Mouse (Mus musculus): ENCODE data around the gene Prpf31. TPM values are rescaled to one million over a fixed set of nuclear protein-coding genes. Genes with fewer than 3 reads are reported as not detected.

The Prpf31 gene
- polyA plus RNA-seq (2014; fragmentation: Nextera tagmentation; extraction: Ambion mirVana): 141 and 147 TPM in 2 replicates

GRCm38 (mm10) chr7:3629543-3630477 is at the start of gene Prpf31, which contains the start of gene Tfpt:
TSS of gene Prpf31 (plus strand) at chr7:3629985.
TSS of gene Tfpt (minus strand) at chr7:3629929.
- no peaks in the 10 kb centered on the region for H3K27me3 ChIP-seq (ENCODE audit: control insufficient read depth, insufficient read depth, low read length)
- DNase-seq (ENCODE audit: low spot score): peak; percentile 91
- no peak within 1 kb of the TSS for H3K27ac ChIP-seq (ENCODE audit: low read depth, low read length)
- ATAC-seq (ENCODE audit: insufficient read depth, low FRiP score, low TSS enrichment): peak; percentile 85
- peak within 1 kb of the TSS; percentile 92 for H3K4me2 ChIP-seq (ENCODE audit: low read depth)
- H3K4me1 ChIP-seq (ENCODE audit: control insufficient read depth, insufficient read depth, low read length): peaks cover 10% of the 10 kb centered on the region
- peak within 1 kb of the TSS; percentile 79 for H3K9ac ChIP-seq (ENCODE audit: low read length)
- WGBS: under 1% methylated on average over 47 of the region's 47 CpGs
- peaks cover 3% of the 10 kb centered on the region; the same call in 1 of the 2 replicates for H3K36me3 ChIP-seq (ENCODE audit: control insufficient read depth, insufficient read depth, low read length)
- peak within 1 kb of the TSS; percentile 57 for H3K4me3 ChIP-seq (ENCODE audit: low read depth, low read length)
- no peaks in the 10 kb centered on the region for H3K9me3 ChIP-seq (ENCODE audit: control insufficient read depth, low read length)

- Histone ChIP-seq H3K4me1 (ENCODE audit: control insufficient read depth, insufficient read depth, low read length) (no peaks in the 10 kb centered on the region), H3K9me3 (ENCODE audit: control insufficient read depth, low read length) (no peaks in the 10 kb centered on the region), H3K27ac (ENCODE audit: low read depth, low read length) (no peak overlapping the region), H3K9ac (ENCODE audit: low read length) (no peak overlapping the region), H3K36me3 (ENCODE audit: control insufficient read depth, insufficient read depth, low read length) (no peaks in the 10 kb centered on the region), H3K4me3 (ENCODE audit: low read depth, low read length) (no peak overlapping the region), H3K4me2 (ENCODE audit: low read depth) (no peak overlapping the region), H3K27me3 (ENCODE audit: control insufficient read depth, insufficient read depth, low read length) (no peaks in the 10 kb centered on the region)
- ATAC-seq (ENCODE audit: insufficient read depth, low FRiP score, low TSS enrichment) (no peak), DNase-seq (ENCODE audit: low spot score) (no peak)
- WGBS: 53% methylated on average over 2 of the region's 2 CpGs
Measured at GRCm38 (mm10) chr7:3580029-3580428, 49.8 kb upstream of the Prpf31 start.

GRCm38 (mm10) chr7:3585763-3586162 is 44.0 kb upstream of the Prpf31 start:
- no peak for DNase-seq (ENCODE audit: low spot score)
- no peak overlapping the region for H3K4me3 ChIP-seq (ENCODE audit: low read depth, low read length)
- no peaks in the 10 kb centered on the region for H3K27me3 ChIP-seq (ENCODE audit: control insufficient read depth, insufficient read depth, low read length)
- no peaks in the 10 kb centered on the region for H3K9me3 ChIP-seq (ENCODE audit: control insufficient read depth, low read length)
- no peak overlapping the region for H3K27ac ChIP-seq (ENCODE audit: low read depth, low read length)
- no peak for ATAC-seq (ENCODE audit: insufficient read depth, low FRiP score, low TSS enrichment)
- H3K9ac ChIP-seq (ENCODE audit: low read length): no peak overlapping the region
- H3K36me3 ChIP-seq (ENCODE audit: control insufficient read depth, insufficient read depth, low read length): no peaks in the 10 kb centered on the region
- WGBS: 15% methylated on average over 6 of the region's 6 CpGs
- no peaks in the 10 kb centered on the region for H3K4me1 ChIP-seq (ENCODE audit: control insufficient read depth, insufficient read depth, low read length)
- no peak overlapping the region for H3K4me2 ChIP-seq (ENCODE audit: low read depth)

- no peaks in the 10 kb centered on the region for H3K36me3 ChIP-seq (ENCODE audit: control insufficient read depth, insufficient read depth, low read length)
- H3K4me2 ChIP-seq (ENCODE audit: low read depth): no peak overlapping the region
- H3K4me3 ChIP-seq (ENCODE audit: low read depth, low read length): no peak overlapping the region
- no peaks in the 10 kb centered on the region for H3K4me1 ChIP-seq (ENCODE audit: control insufficient read depth, insufficient read depth, low read length)
- ATAC-seq (ENCODE audit: insufficient read depth, low FRiP score, low TSS enrichment) (no peak), DNase-seq (ENCODE audit: low spot score) (no peak)
- H3K9ac ChIP-seq (ENCODE audit: low read length): no peak overlapping the region
- 5% methylated on average over 5 of the region's 5 CpGs for WGBS
- no peaks in the 10 kb centered on the region for H3K27me3 ChIP-seq (ENCODE audit: control insufficient read depth, insufficient read depth, low read length)
- no peak overlapping the region for H3K27ac ChIP-seq (ENCODE audit: low read depth, low read length)
- H3K9me3 ChIP-seq (ENCODE audit: control insufficient read depth, low read length): no peaks in the 10 kb centered on the region
Measured at GRCm38 (mm10) chr7:3586255-3586654, 43.5 kb upstream of the Prpf31 start.

- no peak overlapping the region for H3K4me2 ChIP-seq (ENCODE audit: low read depth)
- no peaks in the 10 kb centered on the region for H3K9me3 ChIP-seq (ENCODE audit: control insufficient read depth, low read length)
- no peak overlapping the region for H3K4me3 ChIP-seq (ENCODE audit: low read depth, low read length)
- H3K36me3 ChIP-seq (ENCODE audit: control insufficient read depth, insufficient read depth, low read length): no peaks in the 10 kb centered on the region
- H3K27me3 ChIP-seq (ENCODE audit: control insufficient read depth, insufficient read depth, low read length): no peaks in the 10 kb centered on the region
- no peak overlapping the region for H3K27ac ChIP-seq (ENCODE audit: low read depth, low read length)
- H3K4me1 ChIP-seq (ENCODE audit: control insufficient read depth, insufficient read depth, low read length): no peaks in the 10 kb centered on the region
- no peak overlapping the region for H3K9ac ChIP-seq (ENCODE audit: low read length)
- ATAC-seq (ENCODE audit: insufficient read depth, low FRiP score, low TSS enrichment) (no peak), DNase-seq (ENCODE audit: low spot score) (no peak)
- WGBS: 85% methylated on average over 1 of the region's 1 CpGs
Measured at GRCm38 (mm10) chr7:3587292-3587691, 42.5 kb upstream of the Prpf31 start.

GRCm38 (mm10) chr7:3590550-3590949 is 39.2 kb upstream of the Prpf31 start:
- H3K27ac ChIP-seq (ENCODE audit: low read depth, low read length): no peak overlapping the region
- DNase-seq (ENCODE audit: low spot score): no peak
- 75% methylated on average over 3 of the region's 3 CpGs for WGBS

GRCm38 (mm10) chr7:3591534-3591933 is 38.3 kb upstream of the Prpf31 start:
- Histone ChIP-seq H3K9ac (ENCODE audit: low read length) (no peak overlapping the region), H3K27me3 (ENCODE audit: control insufficient read depth, insufficient read depth, low read length) (no peaks in the 10 kb centered on the region), H3K9me3 (ENCODE audit: control insufficient read depth, low read length) (no peaks in the 10 kb centered on the region), H3K4me3 (ENCODE audit: low read depth, low read length) (no peak overlapping the region), H3K4me2 (ENCODE audit: low read depth) (no peak overlapping the region), H3K4me1 (ENCODE audit: control insufficient read depth, insufficient read depth, low read length) (no peaks in the 10 kb centered on the region), H3K27ac (ENCODE audit: low read depth, low read length) (no peak overlapping the region), H3K36me3 (ENCODE audit: control insufficient read depth, insufficient read depth, low read length) (no peaks in the 10 kb centered on the region)
- ATAC-seq (ENCODE audit: insufficient read depth, low FRiP score, low TSS enrichment) (no peak), DNase-seq (ENCODE audit: low spot score) (no peak)
- WGBS: 86% methylated on average over 1 of the region's 1 CpGs

More at GRCm38 (mm10) chr7:3590550-3590949, 39.2 kb upstream of the Prpf31 start:
- H3K9me3 ChIP-seq (ENCODE audit: control insufficient read depth, low read length): no peaks in the 10 kb centered on the region
- H3K4me3 ChIP-seq (ENCODE audit: low read depth, low read length): no peak overlapping the region
- no peak overlapping the region for H3K4me2 ChIP-seq (ENCODE audit: low read depth)
- H3K9ac ChIP-seq (ENCODE audit: low read length): no peak overlapping the region
- no peaks in the 10 kb centered on the region for H3K27me3 ChIP-seq (ENCODE audit: control insufficient read depth, insufficient read depth, low read length)
- ATAC-seq (ENCODE audit: insufficient read depth, low FRiP score, low TSS enrichment): no peak
- H3K36me3 ChIP-seq (ENCODE audit: control insufficient read depth, insufficient read depth, low read length): no peaks in the 10 kb centered on the region
- no peaks in the 10 kb centered on the region for H3K4me1 ChIP-seq (ENCODE audit: control insufficient read depth, insufficient read depth, low read length)

- Histone ChIP-seq H3K27me3 (ENCODE audit: control insufficient read depth, insufficient read depth, low read length) (no peaks in the 10 kb centered on the region), H3K36me3 (ENCODE audit: control insufficient read depth, insufficient read depth, low read length) (no peaks in the 10 kb centered on the region)
- ATAC-seq (ENCODE audit: insufficient read depth, low FRiP score, low TSS enrichment): no peak
Measured at GRCm38 (mm10) chr7:3593855-3594254, 35.9 kb upstream of the Prpf31 start.

GRCm38 (mm10) chr7:3594686-3595085 is 35.1 kb upstream of the Prpf31 start:
- Histone ChIP-seq H3K36me3 (ENCODE audit: control insufficient read depth, insufficient read depth, low read length) (no peaks in the 10 kb centered on the region), H3K4me1 (ENCODE audit: control insufficient read depth, insufficient read depth, low read length) (no peaks in the 10 kb centered on the region), H3K4me2 (ENCODE audit: low read depth) (no peak overlapping the region), H3K27ac (ENCODE audit: low read depth, low read length) (no peak overlapping the region), H3K27me3 (ENCODE audit: control insufficient read depth, insufficient read depth, low read length) (no peaks in the 10 kb centered on the region), H3K4me3 (ENCODE audit: low read depth, low read length) (no peak overlapping the region), H3K9me3 (ENCODE audit: control insufficient read depth, low read length) (no peaks in the 10 kb centered on the region), H3K9ac (ENCODE audit: low read length) (no peak overlapping the region)
- ATAC-seq (ENCODE audit: insufficient read depth, low FRiP score, low TSS enrichment) (no peak), DNase-seq (ENCODE audit: low spot score) (no peak)
- 23% methylated on average over 5 of the region's 5 CpGs for WGBS

More at GRCm38 (mm10) chr7:3593855-3594254, 35.9 kb upstream of the Prpf31 start:
- H3K27ac ChIP-seq (ENCODE audit: low read depth, low read length): no peak overlapping the region
- no peak overlapping the region for H3K4me2 ChIP-seq (ENCODE audit: low read depth)
- H3K9me3 ChIP-seq (ENCODE audit: control insufficient read depth, low read length): no peaks in the 10 kb centered on the region
- no peak for DNase-seq (ENCODE audit: low spot score)
- no peaks in the 10 kb centered on the region for H3K4me1 ChIP-seq (ENCODE audit: control insufficient read depth, insufficient read depth, low read length)
- H3K9ac ChIP-seq (ENCODE audit: low read length): no peak overlapping the region
- no peak overlapping the region for H3K4me3 ChIP-seq (ENCODE audit: low read depth, low read length)

Data from neural tube, embryonic 11.5 days (tissue).